Mouse (Mus musculus): ENCODE data around the gene Slc35b3. TPM values are rescaled to one million over a fixed set of nuclear protein-coding genes. Genes with fewer than 3 reads are reported as not detected.

The Slc35b3 gene
- polyA plus RNA-seq, 1 experiment, result 25.7 TPM

DNA sequence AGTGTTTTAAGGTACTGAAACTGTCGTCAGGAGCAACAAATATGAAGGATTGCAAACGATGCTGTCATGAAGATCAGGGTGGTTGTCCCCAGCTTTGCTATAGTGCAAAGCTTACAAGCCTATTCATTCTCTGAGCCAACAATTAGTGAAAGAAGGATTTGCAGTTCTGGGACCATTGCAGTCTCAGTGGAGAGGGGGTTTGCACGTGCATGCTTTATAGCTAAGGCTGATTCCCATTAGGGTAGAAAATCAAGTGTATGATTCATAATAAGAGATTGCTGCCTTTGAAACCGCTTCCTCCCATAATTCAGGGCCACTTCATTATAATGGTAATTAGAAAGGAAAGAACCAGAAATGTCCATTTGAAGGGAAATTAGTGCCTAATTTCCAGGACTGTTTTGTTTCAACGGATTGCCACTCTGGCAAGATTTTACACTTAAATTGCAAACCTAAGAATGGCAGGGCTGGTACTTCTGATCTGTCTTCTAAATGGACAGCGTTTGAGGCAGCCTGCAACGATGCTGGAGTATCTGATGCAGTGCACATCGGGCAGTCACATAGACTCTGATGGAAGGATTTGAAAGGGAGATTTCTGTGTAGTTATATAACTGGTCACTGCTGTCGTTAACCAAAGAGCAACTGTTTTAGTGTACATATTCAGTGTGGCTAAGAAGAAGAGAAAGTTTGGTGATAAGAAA lies 42.3 kb downstream of the Slc35b3 start:
- no peak for TF ChIP-seq CTCF (IDR thresholded peaks at IDR 0.05; ENCODE audit: extremely low read depth, insufficient read depth, low read length)
- TF ChIP-seq POLR2A (IDR thresholded peaks at IDR 0.05; ENCODE audit: extremely low read depth, insufficient read depth, low read length), result no peak
- Histone ChIP-seq H3K27ac (ENCODE audit: insufficient read depth, low read length) (no peak overlapping the region), H3K4me3 (ENCODE audit: insufficient read depth, low read length) (no peak overlapping the region), H3K4me1 (ENCODE audit: control insufficient read depth, insufficient read depth, low read length) (no peaks in the 10 kb centered on the region)

GRCm38 (mm10) chr13:38917556-38917955 lies 43.1 kb downstream of the Slc35b3 start:
- Histone ChIP-seq H3K27ac (ENCODE audit: insufficient read depth, low read length) (no peak overlapping the region), H3K4me3 (ENCODE audit: insufficient read depth, low read length) (no peak overlapping the region), H3K4me1 (ENCODE audit: control insufficient read depth, insufficient read depth, low read length) (no peaks in the 10 kb centered on the region)
- TF ChIP-seq POLR2A (IDR thresholded peaks at IDR 0.05; ENCODE audit: extremely low read depth, insufficient read depth, low read length) (no peak), CTCF (IDR thresholded peaks at IDR 0.05; ENCODE audit: extremely low read depth, insufficient read depth, low read length) (no peak)

GRCm38 (mm10) chr13:38914771-38915170 lies 45.9 kb downstream of the Slc35b3 start:
- no peak overlapping the region for H3K4me3 ChIP-seq (ENCODE audit: insufficient read depth, low read length)
- no peak overlapping the region for H3K27ac ChIP-seq (ENCODE audit: insufficient read depth, low read length)
- TF ChIP-seq POLR2A (IDR thresholded peaks at IDR 0.05; ENCODE audit: extremely low read depth, insufficient read depth, low read length) (no peak), CTCF (IDR thresholded peaks at IDR 0.05; ENCODE audit: extremely low read depth, insufficient read depth, low read length) (no peak)
- no peaks in the 10 kb centered on the region for H3K4me1 ChIP-seq (ENCODE audit: control insufficient read depth, insufficient read depth, low read length)

DNA sequence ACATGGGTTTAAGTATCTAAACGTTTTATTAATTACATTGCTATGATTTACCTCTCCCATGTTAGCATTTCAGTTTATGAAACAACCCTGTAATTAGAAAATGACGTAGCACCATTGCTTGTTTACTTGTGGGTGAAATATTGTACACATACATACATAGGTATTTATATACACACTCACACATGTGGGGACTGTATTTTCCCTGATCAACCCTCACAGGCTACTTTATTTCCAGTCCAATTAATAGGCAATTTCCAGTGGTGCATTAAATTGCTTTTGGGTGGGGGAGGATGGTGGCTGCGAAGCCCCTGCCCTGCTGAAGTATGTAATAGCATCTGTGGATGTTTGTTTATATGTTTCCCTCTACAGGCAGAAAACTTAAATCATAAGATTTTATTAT lies 68.3 kb downstream of the Slc35b3 start:
- Histone ChIP-seq H3K27ac (ENCODE audit: insufficient read depth, low read length) (no peak overlapping the region), H3K4me1 (ENCODE audit: control insufficient read depth, insufficient read depth, low read length) (no peaks in the 10 kb centered on the region), H3K4me3 (ENCODE audit: insufficient read depth, low read length) (no peak overlapping the region)
- TF ChIP-seq CTCF (IDR thresholded peaks at IDR 0.05; ENCODE audit: extremely low read depth, insufficient read depth, low read length) (no peak), POLR2A (IDR thresholded peaks at IDR 0.05; ENCODE audit: extremely low read depth, insufficient read depth, low read length) (no peak)

All from cortical plate, adult 2 months (tissue).